Mouse (Mus musculus) forebrain, embryonic 11.5 days (tissue): Measurements from ENCODE around the gene Mbnl1. TPM values are rescaled to one million over a fixed set of nuclear protein-coding genes. Genes with fewer than 3 reads are reported as not detected.

Experiments
- ATAC-seq: fragments of 200-750 bp; cut with Nextera tagmentation; replicated peaks from 2 replicates; pipeline ENCODE4 v1.8.0; 2017; ENCODE audit warnings: moderate TSS enrichment; ENCODE audit not compliant: low FRiP score
- DNase-seq: peaks from one replicate; pipeline ENCODE4 v3.0.0-alpha.2; 2017; ENCODE audit warnings: low spot score
- H3K27ac ChIP-seq: fragments of 300-500 bp; sonication (generic); 2 replicates; pipeline ENCODE4 v1.5.1; 2014; ENCODE audit warnings: low read depth, low read length
- H3K27me3 ChIP-seq: fragments of 300-500 bp; sonication (generic); 2 replicates; pipeline ENCODE4 v1.6.1; 2014; ENCODE audit warnings: mild to moderate bottlenecking, low read length, mixed read lengths; ENCODE audit not compliant: control insufficient read depth, insufficient read depth
- H3K36me3 ChIP-seq: fragments of 300-500 bp; sonication (generic); 2 replicates; pipeline ENCODE4 v1.6.1; 2014; ENCODE audit warnings: mild to moderate bottlenecking, low read length, moderate library complexity, mixed read lengths; ENCODE audit not compliant: control insufficient read depth, insufficient read depth
- H3K4me1 ChIP-seq: fragments of 300-500 bp; sonication (generic); replicated peaks from 2 replicates; pipeline ENCODE4 v1.6.1; 2014; ENCODE audit warnings: low read length, mixed read lengths; ENCODE audit not compliant: control insufficient read depth, insufficient read depth
- H3K4me2 ChIP-seq: fragments of 300-500 bp; sonication (generic); 2 replicates; pipeline ENCODE4 v1.6.1; 2014; ENCODE audit warnings: low read depth, mild to moderate bottlenecking, low read length, moderate library complexity, mixed read lengths; ENCODE audit not compliant: severe bottlenecking
- H3K4me3 ChIP-seq: fragments of 300-500 bp; sonication (generic); 2 replicates; pipeline ENCODE4 v1.5.1; 2014; ENCODE audit warnings: low read depth, low read length
- H3K9ac ChIP-seq: fragments of 300-500 bp; sonication (generic); 2 replicates; pipeline ENCODE4 v1.6.1; 2014; ENCODE audit warnings: low read length
- H3K9me3 ChIP-seq: fragments of 300-500 bp; sonication (generic); 2 replicates; pipeline ENCODE4 v1.6.1; 2016; ENCODE audit warnings: low read length, mixed read lengths; ENCODE audit not compliant: control insufficient read depth
- whole genome bisulfite sequencing: fragments of 180-500 bp; shearing (Covaris S2); extraction: QIAGEN DNeasy Blood & Tissue Kit; methylation state at CpG from one replicate; pipeline ENCODE4 v1.1.7; 2014; 5-methylcytosine and 5-hydroxymethylcytosine counted together
- polyA plus RNA-seq: library from polyadenylated mRNA; unstranded; fragments of >200 nt; fragmentation: Nextera tagmentation; extraction: Ambion mirVana; gene quantifications from 2 replicates; pipeline ENCODE4 v1.2.1, GENCODE M21; 2014

The Mbnl1 gene
- polyA plus RNA-seq, 1 experiment from 2014 or later, result 46.8 TPM

GRCm38 (mm10) chr3:60602923-60603549 lies 130.4 kb downstream of the Mbnl1 start:
- Histone ChIP-seq H3K4me3 (no peak overlapping the region), H3K9me3 (no peaks in the 10 kb centered on the region), H3K36me3 (no peaks in the 10 kb centered on the region), H3K4me1 (no peaks in the 10 kb centered on the region), H3K27me3 (no peaks in the 10 kb centered on the region), H3K27ac (no peak overlapping the region), H3K9ac (no peak overlapping the region), H3K4me2 (no peak overlapping the region)
- ATAC-seq, result no peak; the same call in 1 of the 2 replicates
- 93% methylated on average over 4 of the region's 4 CpGs for WGBS
- DNase-seq, result no peak

GRCm38 (mm10) chr3:60603637-60604036 lies 131.0 kb downstream of the Mbnl1 start:
- H3K9ac ChIP-seq, result no peak overlapping the region
- no peak overlapping the region for H3K4me2 ChIP-seq
- H3K9me3 ChIP-seq, result no peaks in the 10 kb centered on the region
- no peaks in the 10 kb centered on the region for H3K27me3 ChIP-seq
- ATAC-seq, result no peak
- 93% methylated on average over 4 of the region's 4 CpGs for WGBS
- H3K36me3 ChIP-seq, result no peaks in the 10 kb centered on the region
- H3K4me1 ChIP-seq, result no peaks in the 10 kb centered on the region
- H3K4me3 ChIP-seq, result no peak overlapping the region
- DNase-seq, result no peak
- H3K27ac ChIP-seq, result no peak overlapping the region

GRCm38 (mm10) chr3:60604205-60604604 lies 131.6 kb downstream of the Mbnl1 start:
- WGBS, result 94% methylated on average over 6 of the region's 6 CpGs
- no peaks in the 10 kb centered on the region for H3K36me3 ChIP-seq
- H3K4me2 ChIP-seq, result no peak overlapping the region
- no peak overlapping the region for H3K4me3 ChIP-seq
- H3K4me1 ChIP-seq, result no peaks in the 10 kb centered on the region
- H3K27me3 ChIP-seq, result no peaks in the 10 kb centered on the region
- H3K9ac ChIP-seq, result no peak overlapping the region
- no peak overlapping the region for H3K27ac ChIP-seq
- ATAC-seq (no peak), DNase-seq (no peak)
- no peaks in the 10 kb centered on the region for H3K9me3 ChIP-seq

- DNase-seq (no peak), ATAC-seq (peak; percentile 71)
- Histone ChIP-seq H3K27me3 (no peaks in the 10 kb centered on the region), H3K4me3 (no peak overlapping the region), H3K4me1 (no peaks in the 10 kb centered on the region), H3K9ac (no peak overlapping the region), H3K9me3 (no peaks in the 10 kb centered on the region), H3K27ac (no peak overlapping the region), H3K4me2 (no peak overlapping the region), H3K36me3 (no peaks in the 10 kb centered on the region)
- WGBS, result 11% methylated on average over 2 of the region's 2 CpGs
These were observed 136.3 kb downstream of the Mbnl1 start for GRCm38 (mm10) chr3:60608952-60609403.

GRCm38 (mm10) chr3:60611839-60612238 lies 139.2 kb downstream of the Mbnl1 start:
- Histone ChIP-seq H3K4me2 (no peak overlapping the region), H3K4me1 (no peaks in the 10 kb centered on the region), H3K36me3 (no peaks in the 10 kb centered on the region), H3K9me3 (no peaks in the 10 kb centered on the region), H3K9ac (no peak overlapping the region), H3K27ac (no peak overlapping the region), H3K4me3 (no peak overlapping the region), H3K27me3 (no peaks in the 10 kb centered on the region)
- WGBS, result 28% methylated on average over 2 of the region's 2 CpGs
- ATAC-seq, result no peak
- no peak for DNase-seq

- WGBS, result 92% methylated on average over 7 of the region's 7 CpGs
- Histone ChIP-seq H3K4me3 (no peak overlapping the region), H3K27me3 (no peaks in the 10 kb centered on the region), H3K9me3 (no peaks in the 10 kb centered on the region), H3K4me1 (no peaks in the 10 kb centered on the region), H3K36me3 (no peaks in the 10 kb centered on the region), H3K9ac (no peak overlapping the region), H3K27ac (no peak overlapping the region), H3K4me2 (no peak overlapping the region)
- ATAC-seq (no peak), DNase-seq (no peak)
These were observed 140.5 kb downstream of the Mbnl1 start for GRCm38 (mm10) chr3:60613121-60613520.

- 90% methylated on average over 7 of the region's 7 CpGs for WGBS
- H3K4me3 ChIP-seq, result no peak overlapping the region
- no peaks in the 10 kb centered on the region for H3K9me3 ChIP-seq
- no peak for ATAC-seq
- H3K27me3 ChIP-seq, result no peaks in the 10 kb centered on the region
- DNase-seq, result no peak
- H3K9ac ChIP-seq, result no peak overlapping the region
- H3K36me3 ChIP-seq, result no peaks in the 10 kb centered on the region
- H3K4me2 ChIP-seq, result no peak overlapping the region
- H3K27ac ChIP-seq, result no peak overlapping the region
- no peaks in the 10 kb centered on the region for H3K4me1 ChIP-seq
These were observed 141.9 kb downstream of the Mbnl1 start for GRCm38 (mm10) chr3:60614516-60614915.

- ATAC-seq (peak; percentile 55; the same call in 1 of the 2 replicates), DNase-seq (no peak)
- H3K9ac ChIP-seq, result no peak overlapping the region
- H3K9me3 ChIP-seq, result no peaks in the 10 kb centered on the region
- H3K4me1 ChIP-seq, result no peaks in the 10 kb centered on the region
- 67% methylated on average over 11 of the region's 11 CpGs for WGBS
- no peak overlapping the region for H3K4me3 ChIP-seq
- no peaks in the 10 kb centered on the region for H3K27me3 ChIP-seq
- H3K27ac ChIP-seq, result no peak overlapping the region
- no peak overlapping the region for H3K4me2 ChIP-seq
- H3K36me3 ChIP-seq, result no peaks in the 10 kb centered on the region
These were observed 142.5 kb downstream of the Mbnl1 start for GRCm38 (mm10) chr3:60615057-60615606.

- H3K9me3 ChIP-seq, result no peaks in the 10 kb centered on the region
- no peak for ATAC-seq
These were observed 143.0 kb downstream of the Mbnl1 start for GRCm38 (mm10) chr3:60615615-60616014.

More at GRCm38 (mm10) chr3:60615615-60616014, 143.0 kb downstream of the Mbnl1 start:
- no peak overlapping the region for H3K27ac ChIP-seq
- no peaks in the 10 kb centered on the region for H3K27me3 ChIP-seq
- no peaks in the 10 kb centered on the region for H3K4me1 ChIP-seq
- no peak for DNase-seq
- H3K9ac ChIP-seq, result no peak overlapping the region
- H3K36me3 ChIP-seq, result no peaks in the 10 kb centered on the region
- no peak overlapping the region for H3K4me2 ChIP-seq
- no peak overlapping the region for H3K4me3 ChIP-seq
- WGBS, result 68% methylated on average over 7 of the region's 7 CpGs
